8 mouse cellular contexts compared by ENCODE assay signal in the genomic region with DNA sequence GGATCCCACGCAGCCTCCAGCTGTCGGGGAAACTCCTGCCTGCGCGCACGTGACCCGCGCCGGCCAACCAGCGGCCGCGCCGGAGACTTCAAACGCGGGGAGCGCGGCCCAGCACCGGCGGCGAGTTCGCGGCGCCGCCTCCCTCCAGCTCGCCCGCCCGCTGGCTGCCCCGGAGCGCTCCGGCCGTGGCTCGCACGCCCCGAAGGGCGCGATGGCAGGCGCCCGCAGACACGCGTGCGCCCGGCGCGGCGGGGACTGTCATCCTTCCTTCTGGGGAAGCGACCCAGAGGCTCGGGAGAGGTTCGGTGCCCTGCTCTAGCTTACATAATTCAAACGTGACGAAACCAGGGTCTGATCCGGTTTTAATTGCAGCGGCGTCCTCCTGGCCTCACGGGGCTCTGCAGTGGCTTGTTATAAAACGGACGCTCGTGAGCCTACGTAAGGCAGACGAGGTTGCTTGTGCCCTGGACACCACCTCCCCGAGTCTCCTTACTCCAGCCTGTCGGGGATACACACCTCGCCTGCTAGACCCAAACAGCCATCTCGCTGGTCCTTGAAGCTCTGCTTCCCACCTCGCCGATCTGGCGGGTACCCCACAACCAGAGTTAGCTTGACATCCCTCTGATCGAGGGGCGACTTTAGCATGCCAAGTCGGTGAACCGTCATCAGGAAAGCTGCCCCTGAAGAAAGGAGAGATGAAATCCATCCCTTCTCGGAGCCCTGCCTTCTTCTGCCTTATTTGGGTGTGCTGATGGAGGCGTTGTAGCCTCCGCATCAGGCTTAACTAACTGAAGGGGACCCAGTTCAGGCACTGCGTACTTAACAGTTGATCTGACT. TPM values are rescaled to one million over a fixed set of nuclear protein-coding genes. Genes with fewer than 3 reads are reported as not detected.
DNase-seq lines count a peak whose midpoint lies in the region; ATAC-seq and TF ChIP-seq lines count a peak whose summit lies in the region.

Gene Yaf2, minus strand, starts transcription at position 11 of the 837 bp plus-strand sequence.

- H3K4me1 ChIP-seq in embryonic facial prominence, embryonic 13.5 days, result peaks cover 3% of the 10 kb centered on the region; the same call in 1 of the 2 replicates
- H3K4me1 ChIP-seq in heart, adult 2 months (ENCODE audit: control insufficient read depth, insufficient read depth, low read length), result no peaks in the 10 kb centered on the region
- peaks cover 10% of the 10 kb centered on the region for H3K4me1 ChIP-seq in limb, embryonic 13.5 days
- H3K4me1 ChIP-seq in midbrain, embryonic 16.5 days (ENCODE audit: control insufficient read depth, insufficient read depth, low read length), result peaks cover 19% of the 10 kb centered on the region

- no peak for TF ChIP-seq EP300 in heart, adult 2 months (IDR thresholded peaks at IDR 0.05; ENCODE audit: insufficient read depth, low read depth, low read length)

- H3K27me3 ChIP-seq in embryonic facial prominence, embryonic 13.5 days, result no peaks in the 10 kb centered on the region
- no peaks in the 10 kb centered on the region for H3K27me3 ChIP-seq in heart, adult 2 months (ENCODE audit: control insufficient read depth, insufficient read depth, low read length)
- no peaks in the 10 kb centered on the region for H3K27me3 ChIP-seq in limb, embryonic 13.5 days
- H3K27me3 ChIP-seq in midbrain, embryonic 16.5 days (ENCODE audit: control insufficient read depth, insufficient read depth, low read depth, low read length), result no peaks in the 10 kb centered on the region

- H3K79me2 ChIP-seq in heart, adult 2 months (replicated peaks; ENCODE audit: control insufficient read depth, insufficient read depth, low read length), result peaks cover 2% of the 10 kb centered on the region; the same call in 1 of the 2 replicates

- H3K9me3 ChIP-seq in embryonic facial prominence, embryonic 13.5 days, result no peaks in the 10 kb centered on the region
- H3K9me3 ChIP-seq in limb, embryonic 13.5 days, result no peaks in the 10 kb centered on the region
- no peaks in the 10 kb centered on the region for H3K9me3 ChIP-seq in midbrain, embryonic 16.5 days (replicated peaks; ENCODE audit: control insufficient read depth, low read length, poor library complexity, severe bottlenecking)

- TF ChIP-seq CTCF in heart, adult 2 months (IDR thresholded peaks at IDR 0.05), result no peak

- peaks cover 8% of the 10 kb centered on the region for H3K36me3 ChIP-seq in embryonic facial prominence, embryonic 13.5 days
- H3K36me3 ChIP-seq in heart, adult 2 months (ENCODE audit: control insufficient read depth, insufficient read depth, low read length), result peaks cover 3% of the 10 kb centered on the region; the same call in 1 of the 2 replicates
- H3K36me3 ChIP-seq in limb, embryonic 13.5 days, result peaks cover 7% of the 10 kb centered on the region; the same call in 1 of the 2 replicates
- no peaks in the 10 kb centered on the region for H3K36me3 ChIP-seq in midbrain, embryonic 16.5 days (ENCODE audit: control insufficient read depth, insufficient read depth, low read length)

- intact Hi-C loops in heart, adult 2 months (cut with DNase I), result loop anchor here (1.0 to 5.0 kb wide), 3 partner anchors 62 to 260 kb away; partner anchors contain the start of genes Gxylt1, Pphln1, Prickle1 and Zcrb1

- H3K4me3 ChIP-seq in embryonic facial prominence, embryonic 13.5 days, result peak within 1 kb of the TSS; percentile 87
- H3K4me3 ChIP-seq in heart, adult 2 months, result peak within 1 kb of the TSS; percentile 88
- peak within 1 kb of the TSS; percentile 83 for H3K4me3 ChIP-seq in limb, embryonic 13.5 days
- peak within 1 kb of the TSS; percentile 97 for H3K4me3 ChIP-seq in midbrain, embryonic 16.5 days (ENCODE audit: low read depth, low read length)

- peak within 1 kb of the TSS; percentile 86 for H3K4me2 ChIP-seq in embryonic facial prominence, embryonic 13.5 days
- peak within 1 kb of the TSS; percentile 87 for H3K4me2 ChIP-seq in limb, embryonic 13.5 days (replicated peaks)
- H3K4me2 ChIP-seq in midbrain, embryonic 16.5 days (ENCODE audit: low read length), result peak within 1 kb of the TSS; percentile 82

- DNase-seq in 3134 (ENCODE audit: extremely low read depth, insufficient read length, low spot score), result peak; percentile 87
- peak; percentile 92 to 95 for DNase-seq in adrenal gland, postnatal 36 days
- peak; percentile 91 to 94 for DNase-seq in heart, adult 2 months
- peak; percentile 85 for DNase-seq in kidney, adult 8-10 months
- DNase-seq in spleen, postnatal 10 days (ENCODE audit: low spot score in 2 of 2), result peak; percentile 74 to 90

- peak; percentile 90 for ATAC-seq in embryonic facial prominence, embryonic 13.5 days (ENCODE audit: insufficient number of reproducible peaks, insufficient read depth, low FRiP score, low TSS enrichment, low read depth)
- peak; percentile 93 for ATAC-seq in limb, embryonic 13.5 days (ENCODE audit: low FRiP score, low read depth)
- peak; percentile 93 for ATAC-seq in midbrain, embryonic 16.5 days

- peak within 1 kb of the TSS; percentile 84 for H3K27ac ChIP-seq in embryonic facial prominence, embryonic 13.5 days
- H3K27ac ChIP-seq in heart, adult 2 months, result peak within 1 kb of the TSS; percentile 72
- peak within 1 kb of the TSS; percentile 88 for H3K27ac ChIP-seq in limb, embryonic 13.5 days
- H3K27ac ChIP-seq in midbrain, embryonic 16.5 days (ENCODE audit: low read length), result peak within 1 kb of the TSS; percentile 95

- peak within 1 kb of the TSS; percentile 88 for H3K9ac ChIP-seq in embryonic facial prominence, embryonic 13.5 days
- H3K9ac ChIP-seq in heart, adult 2 months (ENCODE audit: low read depth, low read length), result peak within 1 kb of the TSS; percentile 81
- peak within 1 kb of the TSS; percentile 90 for H3K9ac ChIP-seq in limb, embryonic 13.5 days
- peak within 1 kb of the TSS; percentile 93 for H3K9ac ChIP-seq in midbrain, embryonic 16.5 days (ENCODE audit: low read depth, low read length)

- TF ChIP-seq POLR2A in heart, adult 2 months (IDR thresholded peaks at IDR 0.05; ENCODE audit: insufficient read depth, low read depth, low read length), result no peak

- under 1% methylated on average over 60 of the region's 73 CpGs for WGBS in embryonic facial prominence, embryonic 13.5 days
- WGBS in heart, adult 2 months, result under 1% methylated on average over 72 of the region's 73 CpGs
- under 1% methylated on average over 63 of the region's 73 CpGs for WGBS in limb, embryonic 13.5 days
- WGBS in midbrain, embryonic 16.5 days, result 0% methylated on average over 42 of the region's 73 CpGs

RNA-seq across cellular contexts. Expression of gene Yaf2, which starts in this region (rescaled TPM):
- 10 to 100 TPM; 41.0 to 42.2 TPM for total RNA-seq in adrenal gland, postnatal 36 days (2021)
- 47.1 and 58.6 TPM in 2 replicates for polyA plus RNA-seq in embryonic facial prominence, embryonic 13.5 days (2015; fragmentation: Nextera tagmentation; extraction: Ambion mirVana)
- 10 to 100 TPM; 17.8 to 21.4 TPM for total RNA-seq in heart, adult 2 months (2021)
- 22.0 and 35.9 TPM in 2 replicates for polyA plus RNA-seq in heart, adult 2 months (2012; rRNA removed)
- polyA plus RNA-seq in limb, embryonic 13.5 days (2015; fragmentation: Nextera tagmentation; extraction: Ambion mirVana), result 66.4 and 66.7 TPM in 2 replicates
- polyA plus RNA-seq in midbrain, embryonic 16.5 days (2015; fragmentation: Nextera tagmentation; extraction: Ambion mirVana), result 123 and 128 TPM in 2 replicates

Comparison
In these comparisons a context has a peak if more than half of its experiments do, and no peak if none do; other contexts are left out.
1. Peak in every context shown above with its lines: DNase-seq, ATAC-seq, H3K4me3 ChIP-seq and H3K27ac ChIP-seq.